Mouse (Mus musculus): ENCODE data around the gene Ccdc141. TPM values are rescaled to one million over a fixed set of nuclear protein-coding genes. Genes with fewer than 3 reads are reported as not detected.

The Ccdc141 gene
- polyA plus RNA-seq, 1 experiment: 0.16 TPM

- Histone ChIP-seq H3K4me1 (ENCODE audit: control insufficient read depth, insufficient read depth, low read length) (no peaks in the 10 kb centered on the region), H3K27ac (ENCODE audit: insufficient read depth, low read depth, low read length) (no peak overlapping the region), H3K4me3 (ENCODE audit: insufficient read depth, low read length) (no peak overlapping the region)
- TF ChIP-seq POLR2A (IDR thresholded peaks at IDR 0.05; ENCODE audit: borderline replicate concordance, low read depth, low read length): no peak
- TF ChIP-seq CTCF (IDR thresholded peaks at IDR 0.05; ENCODE audit: low read depth, low read length): no peak
Observed at GRCm38 (mm10) chr2:77146968-77147367, 23.5 kb downstream of the Ccdc141 start.

- no peak for TF ChIP-seq CTCF (IDR thresholded peaks at IDR 0.05; ENCODE audit: low read depth, low read length)
- TF ChIP-seq POLR2A (IDR thresholded peaks at IDR 0.05; ENCODE audit: borderline replicate concordance, low read depth, low read length): no peak
- no peaks in the 10 kb centered on the region for H3K4me1 ChIP-seq (ENCODE audit: control insufficient read depth, insufficient read depth, low read length)
- H3K27ac ChIP-seq (ENCODE audit: insufficient read depth, low read depth, low read length): no peak overlapping the region
- no peak overlapping the region for H3K4me3 ChIP-seq (ENCODE audit: insufficient read depth, low read length)
Observed at GRCm38 (mm10) chr2:77146291-77146690, 24.1 kb downstream of the Ccdc141 start.

GRCm38 (mm10) chr2:77143536-77143935 is 26.9 kb downstream of the Ccdc141 start:
- H3K27ac ChIP-seq (ENCODE audit: insufficient read depth, low read depth, low read length): no peak overlapping the region
- no peak for TF ChIP-seq POLR2A (IDR thresholded peaks at IDR 0.05; ENCODE audit: borderline replicate concordance, low read depth, low read length)
- TF ChIP-seq CTCF (IDR thresholded peaks at IDR 0.05; ENCODE audit: low read depth, low read length): no peak
- H3K4me1 ChIP-seq (ENCODE audit: control insufficient read depth, insufficient read depth, low read length): no peaks in the 10 kb centered on the region
- H3K4me3 ChIP-seq (ENCODE audit: insufficient read depth, low read length): no peak overlapping the region

GRCm38 (mm10) chr2:77138879-77139278 is 31.6 kb downstream of the Ccdc141 start:
- TF ChIP-seq POLR2A (IDR thresholded peaks at IDR 0.05; ENCODE audit: borderline replicate concordance, low read depth, low read length): no peak
- no peak for TF ChIP-seq CTCF (IDR thresholded peaks at IDR 0.05; ENCODE audit: low read depth, low read length)
- H3K4me3 ChIP-seq (ENCODE audit: insufficient read depth, low read length): no peak overlapping the region

GRCm38 (mm10) chr2:77134906-77135305 is 35.5 kb downstream of the Ccdc141 start:
- H3K4me1 ChIP-seq (ENCODE audit: control insufficient read depth, insufficient read depth, low read length): no peaks in the 10 kb centered on the region
- H3K4me3 ChIP-seq (ENCODE audit: insufficient read depth, low read length): no peak overlapping the region
- H3K27ac ChIP-seq (ENCODE audit: insufficient read depth, low read depth, low read length): no peak overlapping the region
- TF ChIP-seq CTCF (IDR thresholded peaks at IDR 0.05; ENCODE audit: low read depth, low read length) (no peak), POLR2A (IDR thresholded peaks at IDR 0.05; ENCODE audit: borderline replicate concordance, low read depth, low read length) (no peak)

More at GRCm38 (mm10) chr2:77138879-77139278, 31.6 kb downstream of the Ccdc141 start:
- Histone ChIP-seq H3K27ac (ENCODE audit: insufficient read depth, low read depth, low read length) (no peak overlapping the region), H3K4me1 (ENCODE audit: control insufficient read depth, insufficient read depth, low read length) (no peaks in the 10 kb centered on the region)

GRCm38 (mm10) chr2:77133407-77133806 is 37.0 kb downstream of the Ccdc141 start:
- Histone ChIP-seq H3K4me3 (ENCODE audit: insufficient read depth, low read length) (no peak overlapping the region), H3K4me1 (ENCODE audit: control insufficient read depth, insufficient read depth, low read length) (no peaks in the 10 kb centered on the region), H3K27ac (ENCODE audit: insufficient read depth, low read depth, low read length) (no peak overlapping the region)
- no peak for TF ChIP-seq CTCF (IDR thresholded peaks at IDR 0.05; ENCODE audit: low read depth, low read length)
- TF ChIP-seq POLR2A (IDR thresholded peaks at IDR 0.05; ENCODE audit: borderline replicate concordance, low read depth, low read length): no peak

GRCm38 (mm10) chr2:77126939-77127338 is 43.5 kb downstream of the Ccdc141 start:
- H3K4me3 ChIP-seq (ENCODE audit: insufficient read depth, low read length): no peak overlapping the region
- TF ChIP-seq POLR2A (IDR thresholded peaks at IDR 0.05; ENCODE audit: borderline replicate concordance, low read depth, low read length): no peak
- no peak for TF ChIP-seq CTCF (IDR thresholded peaks at IDR 0.05; ENCODE audit: low read depth, low read length)
- H3K27ac ChIP-seq (ENCODE audit: insufficient read depth, low read depth, low read length): no peak overlapping the region
- no peaks in the 10 kb centered on the region for H3K4me1 ChIP-seq (ENCODE audit: control insufficient read depth, insufficient read depth, low read length)

- Histone ChIP-seq H3K4me3 (ENCODE audit: insufficient read depth, low read length) (no peak overlapping the region), H3K4me1 (ENCODE audit: control insufficient read depth, insufficient read depth, low read length) (no peaks in the 10 kb centered on the region), H3K27ac (ENCODE audit: insufficient read depth, low read depth, low read length) (no peak overlapping the region)
- TF ChIP-seq POLR2A (IDR thresholded peaks at IDR 0.05; ENCODE audit: borderline replicate concordance, low read depth, low read length): no peak
- no peak for TF ChIP-seq CTCF (IDR thresholded peaks at IDR 0.05; ENCODE audit: low read depth, low read length)
Observed at GRCm38 (mm10) chr2:77118102-77118501, 52.3 kb downstream of the Ccdc141 start.

- Histone ChIP-seq H3K4me3 (ENCODE audit: insufficient read depth, low read length) (no peak overlapping the region), H3K27ac (ENCODE audit: insufficient read depth, low read depth, low read length) (no peak overlapping the region), H3K4me1 (ENCODE audit: control insufficient read depth, insufficient read depth, low read length) (no peaks in the 10 kb centered on the region)
- TF ChIP-seq POLR2A (IDR thresholded peaks at IDR 0.05; ENCODE audit: borderline replicate concordance, low read depth, low read length) (no peak), CTCF (IDR thresholded peaks at IDR 0.05; ENCODE audit: low read depth, low read length) (no peak)
Observed at GRCm38 (mm10) chr2:77114335-77114734, 56.1 kb downstream of the Ccdc141 start.

GRCm38 (mm10) chr2:77113867-77114266 is 56.6 kb downstream of the Ccdc141 start:
- H3K4me3 ChIP-seq (ENCODE audit: insufficient read depth, low read length): no peak overlapping the region
- H3K27ac ChIP-seq (ENCODE audit: insufficient read depth, low read depth, low read length): no peak overlapping the region
- no peaks in the 10 kb centered on the region for H3K4me1 ChIP-seq (ENCODE audit: control insufficient read depth, insufficient read depth, low read length)
- TF ChIP-seq POLR2A (IDR thresholded peaks at IDR 0.05; ENCODE audit: borderline replicate concordance, low read depth, low read length) (no peak), CTCF (IDR thresholded peaks at IDR 0.05; ENCODE audit: low read depth, low read length) (no peak)

GRCm38 (mm10) chr2:77113026-77113425 is 57.4 kb downstream of the Ccdc141 start:
- no peak overlapping the region for H3K4me3 ChIP-seq (ENCODE audit: insufficient read depth, low read length)
- no peaks in the 10 kb centered on the region for H3K4me1 ChIP-seq (ENCODE audit: control insufficient read depth, insufficient read depth, low read length)
- H3K27ac ChIP-seq (ENCODE audit: insufficient read depth, low read depth, low read length): no peak overlapping the region
- no peak for TF ChIP-seq POLR2A (IDR thresholded peaks at IDR 0.05; ENCODE audit: borderline replicate concordance, low read depth, low read length)
- TF ChIP-seq CTCF (IDR thresholded peaks at IDR 0.05; ENCODE audit: low read depth, low read length): no peak
